Comparison of ENCODE assay signal across 26 mouse cellular contexts in genomic region chr1:40382841-40383240, GRCm38 (mm10). TPM values are rescaled to one million over a fixed set of nuclear protein-coding genes. Genes with fewer than 3 reads are reported as not detected.
A peak's percentile ranks its signal among the peaks of the same experiment; 100 is the strongest.
DNase-seq lines count a peak whose midpoint lies in the region; ATAC-seq and TF ChIP-seq lines count a peak whose summit lies in the region.
"Had no signal": no experiment of that assay in that cellular context is flagged by ENCODE, and none has a peak within 500 bp of the region (broad histone marks: within the 10 kb centered on the region; RNA-seq: fewer than 3 reads in every experiment).

No protein-coding gene starts in this region.

- no peak overlapping the region for H3K4me3 ChIP-seq in forebrain, embryonic 15.5 days
- no peak overlapping the region for H3K4me3 ChIP-seq in intestine, postnatal 0 days (ENCODE audit: low read depth, low read length)
- H3K4me3 ChIP-seq: embryonic facial prominence, embryonic 15.5 days; erythroblast, embryonic 14.5 days; forebrain, embryonic 10.5 days; heart, adult 2 months; heart, embryonic 15.5 days; hindbrain, embryonic 10.5 days had no signal

- 91% methylated on average over 5 of the region's 5 CpGs for whole genome bisulfite sequencing in forebrain, embryonic 15.5 days
- WGBS in intestine, postnatal 0 days: 80% methylated on average over 5 of the region's 5 CpGs

- H3K36me3 ChIP-seq in forebrain, embryonic 15.5 days: no peaks in the 10 kb centered on the region
- H3K36me3 ChIP-seq in intestine, postnatal 0 days (ENCODE audit: control insufficient read depth, insufficient read depth): no peaks in the 10 kb centered on the region
- H3K36me3 ChIP-seq: embryonic facial prominence, embryonic 15.5 days; forebrain, embryonic 10.5 days; G1E; heart, embryonic 15.5 days; hindbrain, embryonic 10.5 days had no signal

- H3K27me3 ChIP-seq in forebrain, embryonic 15.5 days: no peaks in the 10 kb centered on the region
- H3K27me3 ChIP-seq in intestine, postnatal 0 days (replicated peaks; ENCODE audit: control insufficient read depth, insufficient read depth, low read length): no peaks in the 10 kb centered on the region
- H3K27me3 ChIP-seq: embryonic facial prominence, embryonic 15.5 days; heart, embryonic 15.5 days had no signal

- no peak overlapping the region for H3K4me2 ChIP-seq in forebrain, embryonic 15.5 days (replicated peaks)
- H3K4me2 ChIP-seq in intestine, postnatal 0 days (replicated peaks; ENCODE audit: low read depth): no peak overlapping the region
- H3K4me2 ChIP-seq: embryonic facial prominence, embryonic 15.5 days; heart, embryonic 11.5 days; heart, embryonic 15.5 days; hindbrain, embryonic 14.5 days had no signal

- H3K4me1 ChIP-seq in forebrain, embryonic 15.5 days: no peaks in the 10 kb centered on the region
- H3K4me1 ChIP-seq in intestine, postnatal 0 days (replicated peaks; ENCODE audit: control insufficient read depth, insufficient read depth, low read length): no peaks in the 10 kb centered on the region
- H3K4me1 ChIP-seq: embryonic facial prominence, embryonic 15.5 days; forebrain, embryonic 10.5 days; heart, embryonic 15.5 days; hindbrain, embryonic 10.5 days had no signal

- no peak overlapping the region for H3K27ac ChIP-seq in forebrain, embryonic 15.5 days (replicated peaks)
- H3K27ac ChIP-seq in intestine, postnatal 0 days (ENCODE audit: low read depth, low read length): no peak overlapping the region
- H3K27ac ChIP-seq: embryonic facial prominence, embryonic 15.5 days; forebrain, embryonic 10.5 days; heart, adult 2 months; heart, embryonic 15.5 days; hindbrain, embryonic 10.5 days; hindbrain, embryonic 14.5 days had no signal

- no peak for TF ChIP-seq CTCF in intestine, postnatal 0 days (IDR thresholded peaks at IDR 0.05; ENCODE audit: low read depth)

- intact Hi-C loops in heart, postnatal 25 days (cut with DNase I): no loop called here

- DNase-seq in heart, adult 11 months: peak; percentile 68
- no peak for DNase-seq in heart, postnatal 25 days (ENCODE audit: low spot score)
- DNase-seq in CD4-positive helper T cell, adult 2 months (ENCODE audit: low read depth, low spot score): peak; percentile 61
- peak; percentile 49 for DNase-seq in T-cell, adult 2 months (ENCODE audit: low spot score)
- DNase-seq in naive thymus-derived CD4-positive, alpha-beta T cell, adult 2 months (ENCODE audit: low read depth): peak; percentile 54
- DNase-seq in embryo, embryonic 10.5 days (ENCODE audit: low spot score): no peak
- DNase-seq: adrenal gland, postnatal 14 days; B cell, adult 2 months; cerebellum, adult 18-20 months; cerebellum, adult 9-11 months; cerebellum, postnatal 36 days; gastrocnemius, postnatal 36 days; heart, adult 2 months; heart, postnatal 14 days had no signal

- H3K9ac ChIP-seq in forebrain, embryonic 15.5 days (replicated peaks): no peak overlapping the region
- H3K9ac ChIP-seq in intestine, postnatal 0 days (ENCODE audit: low read depth, low read length): no peak overlapping the region
- H3K9ac ChIP-seq: embryonic facial prominence, embryonic 15.5 days; heart, embryonic 15.5 days; hindbrain, embryonic 14.5 days had no signal

- H3K9me3 ChIP-seq in forebrain, embryonic 15.5 days: no peaks in the 10 kb centered on the region
- no peaks in the 10 kb centered on the region for H3K9me3 ChIP-seq in intestine, postnatal 0 days (ENCODE audit: control insufficient read depth)
- H3K9me3 ChIP-seq: embryonic facial prominence, embryonic 15.5 days; forebrain, embryonic 10.5 days; G1E; hindbrain, embryonic 10.5 days had no signal

- no peak for ATAC-seq in forebrain, embryonic 15.5 days (replicated peaks)
- no peak for ATAC-seq in intestine, postnatal 0 days
- ATAC-seq: forebrain, embryonic 14.5 days had no signal

RNA-seq across cellular contexts. Expression of gene Il1rl1, which starts 46.5 kb away (rescaled TPM):
- total RNA-seq in heart, postnatal 25 days (2021): 1 to 10 TPM in 1 of 2 experiments, under 1 TPM in 1; 0.86 to 1.7 TPM
- not detected in 2 replicates for polyA plus RNA-seq in forebrain, embryonic 15.5 days (2015; fragmentation: Nextera tagmentation; extraction: Ambion mirVana)
- polyA plus RNA-seq in intestine, postnatal 0 days (2015; fragmentation: Nextera tagmentation; extraction: Ambion mirVana): 8.6 and 10.2 TPM in 2 replicates
- polyA plus RNA-seq: embryonic facial prominence, embryonic 11.5 days; forebrain, embryonic 10.5 days; forebrain, embryonic 14.5 days had no signal

RNA-seq across cellular contexts. Expression of gene Il1rl2, which starts 58.4 kb away (rescaled TPM):
- total RNA-seq in heart, postnatal 25 days (2021): 1 to 10 TPM; 1.4 to 2.2 TPM
- polyA plus RNA-seq in forebrain, embryonic 15.5 days (2015; fragmentation: Nextera tagmentation; extraction: Ambion mirVana): 0.80 and 1.1 TPM in 2 replicates
- polyA plus RNA-seq in intestine, postnatal 0 days (2015; fragmentation: Nextera tagmentation; extraction: Ambion mirVana): 3.1 and 3.3 TPM in 2 replicates
- polyA plus RNA-seq: erythroblast, embryonic 14.5 days had no signal

Comparison
In these comparisons a context has a peak if more than half of its experiments do, and no peak if none do; other contexts are left out.
1. DNase-seq: peak in heart, adult 11 months (single experiment), CD4-positive helper T cell, adult 2 months (single experiment), T-cell, adult 2 months (single experiment) and naive thymus-derived CD4-positive, alpha-beta T cell, adult 2 months (single experiment); none in heart, postnatal 25 days (single experiment) and embryo, embryonic 10.5 days (single experiment).